Mouse (Mus musculus) ES-E14 (cell line): ENCODE data around the gene Suz12.

Experiments
- CHD2 ChIP-seq: IDR thresholded peaks from 2 replicates; pipeline ENCODE4 v1.6.1; 2014; ENCODE audit warnings: mild to moderate bottlenecking, low read depth, low read length, inconsistent platforms
- HCFC1 ChIP-seq: IDR thresholded peaks from 2 replicates; pipeline ENCODE4 v1.6.1; 2012; ENCODE audit warnings: low read length, inconsistent platforms, borderline replicate concordance; ENCODE audit not compliant: insufficient read depth
- MAFK ChIP-seq: IDR thresholded peaks from 2 replicates; pipeline ENCODE4 v1.6.1; 2014; ENCODE audit warnings: mild to moderate bottlenecking, low read depth, low read length, inconsistent platforms; ENCODE audit not compliant: insufficient read depth
- ZC3H11A ChIP-seq: IDR thresholded peaks from 2 replicates; pipeline ENCODE4 v1.6.1; 2012; ENCODE audit warnings: low read depth, mild to moderate bottlenecking, inconsistent platforms, low read length, borderline replicate concordance
- ZNF384 ChIP-seq: IDR thresholded peaks from 2 replicates; pipeline ENCODE4 v1.6.1; 2012; ENCODE audit warnings: low read depth, low read length, inconsistent platforms

DNA sequence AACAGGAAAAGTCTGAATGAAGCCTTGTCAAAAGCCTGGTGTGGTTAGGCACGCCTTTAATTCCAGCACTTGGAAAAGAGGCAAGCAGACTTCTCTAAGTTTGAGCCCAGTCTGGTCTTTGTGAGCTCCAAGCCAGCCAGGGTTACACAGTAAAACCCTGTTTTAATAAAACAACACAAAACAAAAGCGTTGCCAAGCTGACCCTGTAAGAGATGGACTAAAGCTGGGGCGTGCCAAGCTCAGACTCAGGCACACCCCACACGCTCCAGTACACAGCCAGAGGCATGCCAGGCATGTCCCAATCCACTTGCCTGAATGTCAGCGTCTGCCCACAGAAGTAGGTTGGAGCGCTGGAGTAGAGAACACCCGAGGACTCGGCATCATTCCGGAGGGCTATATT, 63.2 kb downstream of the Suz12 start:
- TF ChIP-seq ZNF384 (no peak), MAFK (no peak), CHD2 (no peak), HCFC1 (no peak), ZC3H11A (no peak)
